Mouse (Mus musculus) layer of hippocampus, adult 2 months (tissue): ENCODE results near the gene Slc22a4. TPM values are rescaled to one million over a fixed set of nuclear protein-coding genes. Genes with fewer than 3 reads are reported as not detected.

Experiments
- DNase-seq, 2 experiments: peaks; one replicate each; pipeline ENCODE4 v3.0.0; 2022; ENCODE audit warnings: low spot score in 2 of 2
- H3K27ac ChIP-seq: fragments of 200-600 bp; 2 replicates; pipeline ENCODE4 v1.8.1; 2022
- H3K4me3 ChIP-seq: fragments of 200-600 bp; 2 replicates; pipeline ENCODE4 v1.8.1; 2022; ENCODE audit warnings: mild to moderate bottlenecking
- CTCF ChIP-seq: fragments of 200-600 bp; conservative IDR thresholded peaks from 2 replicates; pipeline ENCODE4 v1.8.1; 2022; ENCODE audit warnings: antibody characterized with exemption, mild to moderate bottlenecking, moderate library complexity
- total RNA-seq, 2 experiments: library from RNA; stranded (reverse); gene quantifications; 2 replicates each; pipeline ENCODE4 v1.2.3; 2021

Gene Slc22a4
- total RNA-seq, 2 experiments from 2014 or later, result 5.9 to 6.9 TPM

- Histone ChIP-seq H3K27ac (no peak overlapping the region), H3K4me3 (no peak overlapping the region)
- TF ChIP-seq CTCF, result no peak
- DNase-seq, result no peak
These were observed 36.6 kb upstream of the Slc22a4 start for GRCm38 (mm10) chr11:54064412-54064978.

- TF ChIP-seq CTCF, result no peak
- H3K27ac ChIP-seq, result 0 out of 2 replicates have a peak overlapping the region, but pooled peaks have one; percentile 3
- no peak for DNase-seq
- no peak overlapping the region for H3K4me3 ChIP-seq
These were observed 35.5 kb upstream of the Slc22a4 start for GRCm38 (mm10) chr11:54063472-54063775.

- DNase-seq, result no peak
- no peak for TF ChIP-seq CTCF
- Histone ChIP-seq H3K4me3 (no peak overlapping the region), H3K27ac (peak overlapping the region; percentile 73)
These were observed 35.0 kb upstream of the Slc22a4 start for GRCm38 (mm10) chr11:54062753-54063471.

- Histone ChIP-seq H3K27ac (peak overlapping the region; percentile 73), H3K4me3 (no peak overlapping the region)
- no peak for DNase-seq
- no peak for TF ChIP-seq CTCF
These were observed 34.3 kb upstream of the Slc22a4 start for GRCm38 (mm10) chr11:54062086-54062752.

GRCm38 (mm10) chr11:54060316-54060715, 32.4 kb upstream of the Slc22a4 start:
- peak overlapping the region; percentile 73 for H3K27ac ChIP-seq
- DNase-seq, result no peak
- no peak for TF ChIP-seq CTCF
- H3K4me3 ChIP-seq, result no peak overlapping the region

- no peak overlapping the region for H3K4me3 ChIP-seq
- DNase-seq, result no peak
- peak overlapping the region; percentile 73 for H3K27ac ChIP-seq
- TF ChIP-seq CTCF, result no peak
These were observed 31.6 kb upstream of the Slc22a4 start for GRCm38 (mm10) chr11:54059526-54059925.

- no peak overlapping the region for H3K4me3 ChIP-seq
- peak; percentile 44 to 51 for DNase-seq
- no peak for TF ChIP-seq CTCF
- peak overlapping the region; percentile 73 for H3K27ac ChIP-seq
These were observed 30.8 kb upstream of the Slc22a4 start for GRCm38 (mm10) chr11:54058643-54059042.

- TF ChIP-seq CTCF, result no peak
- peak overlapping the region; percentile 73 for H3K27ac ChIP-seq
These were observed 30.2 kb upstream of the Slc22a4 start for GRCm38 (mm10) chr11:54058056-54058617.

GRCm38 (mm10) chr11:54057428-54057827, 29.5 kb upstream of the Slc22a4 start:
- peak overlapping the region; percentile 73 for H3K27ac ChIP-seq
- TF ChIP-seq CTCF, result no peak

More at GRCm38 (mm10) chr11:54058056-54058617, 30.2 kb upstream of the Slc22a4 start:
- no peak overlapping the region for H3K4me3 ChIP-seq
- DNase-seq, result no peak

GRCm38 (mm10) chr11:54056132-54056531, 28.2 kb upstream of the Slc22a4 start:
- peak in 1 of 2 experiments; percentile 39 for DNase-seq
- TF ChIP-seq CTCF, result peak; percentile 54
- Histone ChIP-seq H3K27ac (no peak overlapping the region), H3K4me3 (no peak overlapping the region)

More at GRCm38 (mm10) chr11:54057428-54057827, 29.5 kb upstream of the Slc22a4 start:
- DNase-seq, result no peak
- H3K4me3 ChIP-seq, result no peak overlapping the region

- DNase-seq, result peak; percentile 66
- TF ChIP-seq CTCF, result peak; percentile 81
- H3K27ac ChIP-seq, result no peak overlapping the region
- H3K4me3 ChIP-seq, result no peak overlapping the region
These were observed 26.4 kb upstream of the Slc22a4 start for GRCm38 (mm10) chr11:54054257-54054656.

GRCm38 (mm10) chr11:54053090-54053489, 25.2 kb upstream of the Slc22a4 start:
- H3K4me3 ChIP-seq, result no peak overlapping the region
- TF ChIP-seq CTCF, result no peak
- DNase-seq, result no peak

GRCm38 (mm10) chr11:54052128-54052527, 24.2 kb upstream of the Slc22a4 start:
- DNase-seq, result no peak
- no peak overlapping the region for H3K27ac ChIP-seq
- no peak overlapping the region for H3K4me3 ChIP-seq
- no peak for TF ChIP-seq CTCF

More at GRCm38 (mm10) chr11:54053090-54053489, 25.2 kb upstream of the Slc22a4 start:
- no peak overlapping the region for H3K27ac ChIP-seq
